Mouse (Mus musculus) left cerebral cortex, adult 11 months (tissue): Measurements from ENCODE around the gene Psmd2.

ENCODE experiments used
- DNase-seq: peaks from one replicate; pipeline ENCODE4 v3.0.0; 2022; ENCODE audit warnings: low spot score

Gene Psmd2

GRCm38 (mm10) chr16:20701729-20702521 is 50.5 kb downstream of the Psmd2 start:
- no peak for DNase-seq

GRCm38 (mm10) chr16:20702522-20702893 is 51.1 kb downstream of the Psmd2 start:
- DNase-seq = no peak

GRCm38 (mm10) chr16:20703071-20703470 is 51.6 kb downstream of the Psmd2 start:
- no peak for DNase-seq

- no peak for DNase-seq
Observed at GRCm38 (mm10) chr16:20703699-20704400, 52.4 kb downstream of the Psmd2 start.

- no peak for DNase-seq
Observed at GRCm38 (mm10) chr16:20705786-20706185, 54.3 kb downstream of the Psmd2 start.

GRCm38 (mm10) chr16:20706407-20707055 is 55.1 kb downstream of the Psmd2 start:
- DNase-seq = no peak

- no peak for DNase-seq
Observed at GRCm38 (mm10) chr16:20708220-20708938, 56.9 kb downstream of the Psmd2 start.

GRCm38 (mm10) chr16:20708939-20709734 is 57.7 kb downstream of the Psmd2 start:
- DNase-seq = no peak

GRCm38 (mm10) chr16:20710370-20710769 is 58.9 kb downstream of the Psmd2 start:
- DNase-seq = no peak

GRCm38 (mm10) chr16:20710810-20711209 is 59.4 kb downstream of the Psmd2 start:
- DNase-seq = no peak

- no peak for DNase-seq
Observed at GRCm38 (mm10) chr16:20712190-20712589, 60.7 kb downstream of the Psmd2 start.

GRCm38 (mm10) chr16:20712889-20713288 is 61.4 kb downstream of the Psmd2 start:
- DNase-seq = no peak
